Mouse (Mus musculus): ENCODE results near the gene Adgrf3. TPM values are rescaled to one million over a fixed set of nuclear protein-coding genes. Genes with fewer than 3 reads are reported as not detected.

Adgrf3 gene
- 0.12 and 0.24 TPM in 2 replicates for polyA plus RNA-seq (2015; fragmentation: Nextera tagmentation; extraction: Ambion mirVana)

- TF ChIP-seq EP300 (optimal IDR thresholded peaks at IDR 0.05) (no peak), CTCF (IDR thresholded peaks at IDR 0.05; ENCODE audit: low read depth) (no peak)
- Histone ChIP-seq H3K4me3 (ENCODE audit: low read depth, low read length) (no peak within 1 kb of the TSS), H3K27ac (replicated peaks) (no peak within 1 kb of the TSS), H3K4me1 (replicated peaks; ENCODE audit: control insufficient read depth, insufficient read depth) (no peaks in the 10 kb centered on the region), H3K4me2 (replicated peaks; ENCODE audit: low read depth) (no peak within 1 kb of the TSS), H3K27me3 (ENCODE audit: control insufficient read depth, insufficient read depth, low read length) (no peaks in the 10 kb centered on the region), H3K9ac (ENCODE audit: low read length) (no peak within 1 kb of the TSS), H3K36me3 (ENCODE audit: control insufficient read depth, insufficient read depth, low read length) (no peaks in the 10 kb centered on the region), H3K9me3 (ENCODE audit: control insufficient read depth, low read length) (no peaks in the 10 kb centered on the region)
- no peak for DNase-seq (ENCODE audit: low spot score)
- no peak for ATAC-seq (ENCODE audit: low FRiP score, low TSS enrichment)
- WGBS = 42% methylated on average over 5 of the region's 5 CpGs
Observed at GRCm38 (mm10) chr5:30205493-30205892, at the start of gene Adgrf3. TSS of gene Adgrf3 (minus strand) at chr5:30205722.

DNA sequence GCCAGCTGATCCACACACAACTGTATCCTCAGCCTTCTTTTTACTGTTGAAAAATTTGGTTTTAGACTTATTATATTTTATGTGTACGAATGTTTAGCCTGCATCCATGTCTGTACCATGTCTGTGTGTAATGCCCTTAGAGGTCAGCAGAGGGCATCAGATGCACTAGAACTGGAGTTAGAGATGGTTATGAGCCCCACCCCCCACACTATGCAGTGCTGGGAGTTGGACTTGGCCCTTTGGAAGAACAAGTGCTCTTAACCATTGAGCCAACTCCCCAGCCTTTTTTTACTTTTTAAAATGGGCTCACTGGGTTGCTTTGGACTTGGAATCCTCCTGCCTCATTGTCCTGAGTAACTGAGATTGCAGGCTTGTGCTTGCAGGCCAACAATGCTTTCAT lies 42.1 kb upstream of the Adgrf3 start:
- WGBS = 100% methylated on average over 1 of the region's 1 CpGs
- Histone ChIP-seq H3K4me2 (replicated peaks; ENCODE audit: low read depth) (no peak overlapping the region), H3K27ac (replicated peaks) (no peak overlapping the region), H3K4me3 (ENCODE audit: low read depth, low read length) (no peak overlapping the region), H3K36me3 (ENCODE audit: control insufficient read depth, insufficient read depth, low read length) (peaks cover 2% of the 10 kb centered on the region; the same call in 1 of the 2 replicates), H3K9ac (ENCODE audit: low read length) (no peak overlapping the region), H3K4me1 (replicated peaks; ENCODE audit: control insufficient read depth, insufficient read depth) (no peaks in the 10 kb centered on the region), H3K27me3 (ENCODE audit: control insufficient read depth, insufficient read depth, low read length) (no peaks in the 10 kb centered on the region), H3K9me3 (ENCODE audit: control insufficient read depth, low read length) (no peaks in the 10 kb centered on the region)
- DNase-seq (ENCODE audit: low spot score) (no peak), ATAC-seq (ENCODE audit: low FRiP score, low TSS enrichment) (no peak)
- no peak for TF ChIP-seq EP300 (optimal IDR thresholded peaks at IDR 0.05)
- TF ChIP-seq CTCF (IDR thresholded peaks at IDR 0.05; ENCODE audit: low read depth) = peak; percentile 55

DNA sequence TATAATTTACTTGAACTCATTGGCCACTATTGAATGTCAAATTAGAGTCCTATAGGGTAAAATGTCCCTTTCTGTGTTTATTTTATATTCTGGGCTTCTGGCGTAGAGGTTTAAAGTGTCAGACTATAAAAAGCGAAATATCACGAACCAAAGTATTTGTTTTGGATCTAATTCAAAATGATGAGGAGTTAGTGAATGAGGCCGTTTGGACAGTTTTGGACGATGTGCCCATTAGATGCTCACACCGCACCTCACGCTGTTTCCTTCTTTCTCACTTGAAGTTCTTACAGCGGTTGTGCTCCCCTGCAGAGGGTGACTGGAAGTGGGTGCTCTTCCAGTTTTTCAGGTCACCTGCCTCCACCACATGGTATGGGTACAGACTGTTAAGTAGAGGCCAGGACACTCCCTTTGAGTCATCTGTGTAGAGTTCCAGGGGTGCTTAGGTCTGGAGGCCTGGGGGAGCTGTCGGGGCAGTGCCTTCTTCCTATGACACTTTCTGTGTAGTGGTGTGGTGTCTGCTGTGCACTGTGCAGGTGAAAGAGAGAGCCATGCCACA lies 40.4 kb upstream of the Adgrf3 start:
- no peaks in the 10 kb centered on the region for H3K27me3 ChIP-seq (ENCODE audit: control insufficient read depth, insufficient read depth, low read length)
- no peak overlapping the region for H3K4me2 ChIP-seq (replicated peaks; ENCODE audit: low read depth)
- WGBS = 62% methylated on average over 9 of the region's 9 CpGs
- no peak overlapping the region for H3K4me3 ChIP-seq (ENCODE audit: low read depth, low read length)
- H3K9ac ChIP-seq (ENCODE audit: low read length) = no peak overlapping the region
- H3K9me3 ChIP-seq (ENCODE audit: control insufficient read depth, low read length) = no peaks in the 10 kb centered on the region
- peaks cover 2% of the 10 kb centered on the region; the same call in 1 of the 2 replicates for H3K36me3 ChIP-seq (ENCODE audit: control insufficient read depth, insufficient read depth, low read length)
- no peak overlapping the region for H3K27ac ChIP-seq (replicated peaks)
- DNase-seq (ENCODE audit: low spot score) (no peak), ATAC-seq (ENCODE audit: low FRiP score, low TSS enrichment) (no peak)
- H3K4me1 ChIP-seq (replicated peaks; ENCODE audit: control insufficient read depth, insufficient read depth) = no peaks in the 10 kb centered on the region; the same call in 1 of the 2 replicates
- TF ChIP-seq EP300 (optimal IDR thresholded peaks at IDR 0.05) (no peak), CTCF (IDR thresholded peaks at IDR 0.05; ENCODE audit: low read depth) (no peak)

- no peak overlapping the region for H3K9ac ChIP-seq (ENCODE audit: low read length)
- H3K27me3 ChIP-seq (ENCODE audit: control insufficient read depth, insufficient read depth, low read length) = no peaks in the 10 kb centered on the region
- TF ChIP-seq CTCF (IDR thresholded peaks at IDR 0.05; ENCODE audit: low read depth) (peak; percentile 59), EP300 (optimal IDR thresholded peaks at IDR 0.05) (no peak)
- no peak for ATAC-seq (ENCODE audit: low FRiP score, low TSS enrichment)
- H3K27ac ChIP-seq (replicated peaks) = no peak overlapping the region
- H3K4me3 ChIP-seq (ENCODE audit: low read depth, low read length) = no peak overlapping the region
- no peaks in the 10 kb centered on the region for H3K36me3 ChIP-seq (ENCODE audit: control insufficient read depth, insufficient read depth, low read length)
- no peaks in the 10 kb centered on the region for H3K9me3 ChIP-seq (ENCODE audit: control insufficient read depth, low read length)
- WGBS = 60% methylated on average over 9 of the region's 9 CpGs
- H3K4me1 ChIP-seq (replicated peaks; ENCODE audit: control insufficient read depth, insufficient read depth) = no peaks in the 10 kb centered on the region; the same call in 1 of the 2 replicates
- no peak overlapping the region for H3K4me2 ChIP-seq (replicated peaks; ENCODE audit: low read depth)
- DNase-seq (ENCODE audit: low spot score) = no peak
Observed at GRCm38 (mm10) chr5:30243741-30244140, 38.2 kb upstream of the Adgrf3 start.

DNA sequence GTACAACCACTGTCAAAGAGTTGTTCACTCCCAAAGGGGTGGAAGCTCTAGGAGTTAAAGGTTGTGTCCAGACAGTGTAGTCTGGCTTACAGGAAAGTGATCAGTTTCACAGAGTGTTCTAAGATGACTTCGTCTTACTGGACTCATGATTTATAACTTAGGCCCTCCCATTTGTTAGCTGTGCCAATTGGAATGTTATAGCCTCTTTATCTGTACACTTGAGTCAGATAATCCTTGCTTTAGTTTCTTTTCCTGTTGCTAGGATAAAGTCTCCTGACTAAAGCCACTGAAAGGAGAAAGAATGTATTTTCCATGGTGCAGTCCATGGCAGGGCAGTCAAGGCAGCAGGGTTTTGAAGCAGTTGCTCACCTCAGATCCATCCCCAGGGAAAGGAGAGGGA lies 36.9 kb upstream of the Adgrf3 start:
- H3K4me2 ChIP-seq (replicated peaks; ENCODE audit: low read depth) = no peak overlapping the region
- H3K36me3 ChIP-seq (ENCODE audit: control insufficient read depth, insufficient read depth, low read length) = no peaks in the 10 kb centered on the region
- no peaks in the 10 kb centered on the region for H3K9me3 ChIP-seq (ENCODE audit: control insufficient read depth, low read length)
- no peak for DNase-seq (ENCODE audit: low spot score)
- no peak overlapping the region for H3K4me3 ChIP-seq (ENCODE audit: low read depth, low read length)
- WGBS = 4% methylated on average over 1 of the region's 1 CpGs
- H3K9ac ChIP-seq (ENCODE audit: low read length) = no peak overlapping the region
- H3K27ac ChIP-seq (replicated peaks) = peak overlapping the region; percentile 63
- H3K4me1 ChIP-seq (replicated peaks; ENCODE audit: control insufficient read depth, insufficient read depth) = no peaks in the 10 kb centered on the region; the same call in 1 of the 2 replicates
- H3K27me3 ChIP-seq (ENCODE audit: control insufficient read depth, insufficient read depth, low read length) = no peaks in the 10 kb centered on the region
- ATAC-seq (ENCODE audit: low FRiP score, low TSS enrichment) = peak; percentile 85
- no peak for TF ChIP-seq CTCF (IDR thresholded peaks at IDR 0.05; ENCODE audit: low read depth)
- no peak for TF ChIP-seq EP300 (optimal IDR thresholded peaks at IDR 0.05)

GRCm38 (mm10) chr5:30240552-30240951 lies 35.0 kb upstream of the Adgrf3 start:
- peak; percentile 45; the same call in 1 of the 2 replicates for ATAC-seq (ENCODE audit: low FRiP score, low TSS enrichment)
- no peak overlapping the region for H3K9ac ChIP-seq (ENCODE audit: low read length)
- no peaks in the 10 kb centered on the region for H3K36me3 ChIP-seq (ENCODE audit: control insufficient read depth, insufficient read depth, low read length)
- no peak for DNase-seq (ENCODE audit: low spot score)
- TF ChIP-seq EP300 (optimal IDR thresholded peaks at IDR 0.05) (no peak), CTCF (IDR thresholded peaks at IDR 0.05; ENCODE audit: low read depth) (no peak)
- H3K9me3 ChIP-seq (ENCODE audit: control insufficient read depth, low read length) = no peaks in the 10 kb centered on the region
- H3K27me3 ChIP-seq (ENCODE audit: control insufficient read depth, insufficient read depth, low read length) = no peaks in the 10 kb centered on the region
- WGBS = 51% methylated on average over 7 of the region's 7 CpGs
- H3K27ac ChIP-seq (replicated peaks) = peak overlapping the region; percentile 65
- H3K4me2 ChIP-seq (replicated peaks; ENCODE audit: low read depth) = no peak overlapping the region
- no peaks in the 10 kb centered on the region; the same call in none of the 2 replicates for H3K4me1 ChIP-seq (replicated peaks; ENCODE audit: control insufficient read depth, insufficient read depth)
- no peak overlapping the region for H3K4me3 ChIP-seq (ENCODE audit: low read depth, low read length)

Data from stomach, postnatal 0 days (tissue).